ENCODE assay signal across 1 mouse cellular context in the genomic region with DNA sequence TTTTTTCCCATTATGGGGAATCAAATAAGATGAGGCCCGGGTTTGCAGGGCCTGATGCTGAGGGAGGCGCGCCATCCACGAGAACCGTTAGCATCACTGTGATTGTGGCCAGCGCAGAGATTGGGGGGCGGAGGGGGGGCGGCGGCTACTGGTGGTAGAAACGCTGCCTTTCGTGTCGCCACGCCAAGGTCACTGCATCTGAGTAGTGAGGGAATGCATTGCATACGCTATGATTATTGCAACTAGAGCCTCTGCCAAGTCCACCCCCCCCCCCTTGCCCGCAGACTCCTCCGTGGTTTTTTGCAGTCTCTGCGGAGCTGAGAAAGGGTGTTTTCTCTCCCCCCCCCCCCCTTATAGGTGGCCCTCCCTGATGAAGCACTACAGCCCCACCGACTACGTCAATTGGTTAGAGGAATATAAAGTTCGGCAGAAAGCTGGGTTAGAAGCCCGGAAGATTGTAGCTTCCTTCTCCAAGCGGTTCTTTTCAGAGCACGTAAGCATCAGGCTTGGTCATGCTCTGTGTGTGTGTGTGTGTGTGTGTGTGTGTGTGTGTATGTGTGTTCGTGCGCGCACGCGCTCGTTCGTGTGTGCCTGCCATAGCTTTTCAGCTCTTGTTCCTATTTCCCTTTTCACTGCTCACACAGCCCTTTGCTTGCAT.
TF ChIP-seq lines count a peak whose summit lies in the region.

No protein-coding gene starts in this region.

TF ChIP-seq in MEL, 35 proteins besides CTCF, POLR2A, EP300 and RAD21 (continued from another document):
- TF ChIP-seq UBTF (IDR thresholded peaks at IDR 0.05; ENCODE audit: borderline replicate concordance, insufficient read depth, low read depth, low read length) (no peak), BHLHE40 (IDR thresholded peaks at IDR 0.05; ENCODE audit: borderline replicate concordance, low read depth, low read length) (no peak)
